Mouse (Mus musculus): Measurements from ENCODE around the gene Gm20388. TPM values are rescaled to one million over a fixed set of nuclear protein-coding genes. Genes with fewer than 3 reads are reported as not detected.

Gene Gm20388
- total RNA-seq, 2 experiments from 2014 or later: 18.5 to 23.8 TPM

GRCm38 (mm10) chr8:122280588-122281316, 2370.1 kb downstream of the Gm20388 start:
- peak; percentile 12 for ATAC-seq (replicated peaks; ENCODE audit: poor library complexity, severe bottlenecking)

GRCm38 (mm10) chr8:122281317-122282034, 2370.8 kb downstream of the Gm20388 start:
- peak; percentile 64 for ATAC-seq (replicated peaks; ENCODE audit: poor library complexity, severe bottlenecking)

DNA sequence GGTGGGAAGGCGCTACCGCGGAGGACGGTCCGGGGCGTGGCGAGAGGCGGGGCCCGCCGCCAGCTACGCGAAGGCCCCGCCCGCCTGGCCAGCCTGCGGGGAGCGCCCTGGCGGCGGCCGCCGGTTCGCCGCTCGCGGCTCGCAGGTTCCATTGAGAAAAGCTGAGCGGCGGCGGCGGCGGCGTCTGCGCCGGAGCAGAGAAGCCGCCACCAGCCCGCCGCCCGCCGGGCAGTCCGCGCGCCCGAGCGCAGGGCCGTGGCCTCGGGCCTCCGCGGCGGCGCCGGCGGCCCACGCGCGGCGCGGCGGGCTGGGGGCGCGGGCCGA, 2371.4 kb downstream of the Gm20388 start, which contains the start of gene Zfpm1:
Zfpm1 (plus strand) TSS at position 107 of the 324 bp plus-strand sequence.
- no peak for ATAC-seq (replicated peaks; ENCODE audit: poor library complexity, severe bottlenecking)

DNA sequence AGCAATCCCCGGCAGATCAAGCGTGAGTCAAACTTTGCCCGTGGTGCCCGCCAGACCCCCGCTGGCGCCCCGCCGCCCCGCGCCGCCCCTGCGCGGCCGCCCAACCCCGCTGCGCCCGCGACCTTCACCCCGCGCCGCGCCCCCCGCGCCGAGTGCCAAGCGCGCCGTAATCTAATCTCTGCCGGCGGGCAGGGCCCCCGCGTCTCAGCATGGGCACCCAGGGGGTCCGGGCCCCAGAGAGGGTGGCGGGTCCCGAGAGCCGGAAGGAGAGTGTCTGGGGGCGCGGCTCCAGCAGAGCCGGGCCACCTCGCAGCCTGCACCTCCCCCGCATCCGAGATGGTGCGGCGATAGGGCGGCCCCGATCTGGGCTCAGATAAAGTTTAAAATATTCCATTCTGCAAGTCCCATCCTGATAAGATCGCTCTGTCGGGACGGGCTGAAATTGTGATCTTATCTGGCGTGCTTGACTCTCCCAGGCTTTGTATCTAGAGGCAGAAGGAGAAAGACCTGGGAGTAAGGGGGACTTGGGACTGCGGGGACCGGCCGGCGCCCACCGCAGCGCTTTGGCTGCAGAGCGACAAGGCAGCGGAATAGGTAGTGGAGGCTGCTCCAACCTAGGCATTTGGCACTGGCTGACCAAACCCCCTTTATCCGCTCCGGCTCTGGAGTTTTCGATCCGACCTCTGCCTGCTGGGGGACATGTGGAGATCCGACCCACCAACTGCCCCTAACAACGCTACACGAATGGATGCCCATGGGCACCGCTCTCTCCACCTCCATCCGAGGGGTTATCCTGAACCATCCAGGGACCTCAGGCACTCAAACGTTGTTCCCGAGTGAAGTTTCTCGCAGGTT, 2372.1 kb downstream of the Gm20388 start:
- no peak for ATAC-seq (replicated peaks; ENCODE audit: poor library complexity, severe bottlenecking)

DNA sequence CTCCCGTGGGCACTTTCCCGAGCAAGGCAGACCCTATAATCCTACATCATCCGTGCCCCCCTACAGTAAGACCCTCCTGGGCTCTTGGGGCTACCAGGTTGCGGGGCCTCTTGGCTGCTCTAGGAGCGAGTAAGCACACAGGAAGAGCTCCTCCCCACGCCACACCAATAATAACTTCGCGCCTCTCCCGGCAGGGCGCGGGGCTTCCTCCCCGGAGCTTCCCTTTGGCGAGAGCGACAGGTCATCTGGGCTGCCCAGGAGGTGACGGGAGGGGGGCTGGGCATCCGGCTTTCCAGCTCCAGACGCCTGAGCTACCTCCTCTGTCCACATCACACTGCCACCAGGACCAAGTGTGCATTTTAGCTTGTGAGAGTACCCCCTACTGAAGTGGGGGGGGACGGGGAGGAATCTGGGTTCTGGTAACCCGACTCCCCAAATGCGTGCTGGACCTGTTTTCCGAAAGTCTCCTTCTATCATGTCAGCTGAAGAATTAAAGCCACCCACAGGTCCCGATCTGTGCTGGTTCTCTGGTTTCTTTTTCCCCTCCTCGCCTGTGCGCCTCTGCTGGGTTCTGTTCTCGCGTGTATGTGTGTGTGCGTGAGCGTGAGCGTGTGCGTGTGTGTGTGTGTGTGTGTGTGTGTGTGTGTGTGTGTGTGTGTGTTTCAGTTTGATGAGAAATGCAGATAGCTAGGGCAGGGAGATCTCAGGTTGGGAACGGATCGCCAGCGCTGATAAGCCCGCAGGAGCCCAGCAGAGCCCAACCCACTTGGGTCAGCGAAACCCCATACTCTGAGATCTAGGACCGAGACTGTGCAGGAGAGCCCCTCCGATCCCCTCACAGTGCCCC, 2372.9 kb downstream of the Gm20388 start:
- ATAC-seq (replicated peaks; ENCODE audit: poor library complexity, severe bottlenecking): peak; percentile 8; the same call in 1 of the 2 replicates

- peak; percentile 4 for ATAC-seq (replicated peaks; ENCODE audit: poor library complexity, severe bottlenecking)
Observed at GRCm38 (mm10) chr8:122284203-122284658, 2373.6 kb downstream of the Gm20388 start.

GRCm38 (mm10) chr8:122284659-122285261, 2374.1 kb downstream of the Gm20388 start:
- ATAC-seq (replicated peaks; ENCODE audit: poor library complexity, severe bottlenecking): no peak

- ATAC-seq (replicated peaks; ENCODE audit: poor library complexity, severe bottlenecking): no peak
Observed at GRCm38 (mm10) chr8:122285727-122286126, 2375.1 kb downstream of the Gm20388 start.

GRCm38 (mm10) chr8:122286899-122287298, 2376.3 kb downstream of the Gm20388 start:
- ATAC-seq (replicated peaks; ENCODE audit: poor library complexity, severe bottlenecking): no peak

DNA sequence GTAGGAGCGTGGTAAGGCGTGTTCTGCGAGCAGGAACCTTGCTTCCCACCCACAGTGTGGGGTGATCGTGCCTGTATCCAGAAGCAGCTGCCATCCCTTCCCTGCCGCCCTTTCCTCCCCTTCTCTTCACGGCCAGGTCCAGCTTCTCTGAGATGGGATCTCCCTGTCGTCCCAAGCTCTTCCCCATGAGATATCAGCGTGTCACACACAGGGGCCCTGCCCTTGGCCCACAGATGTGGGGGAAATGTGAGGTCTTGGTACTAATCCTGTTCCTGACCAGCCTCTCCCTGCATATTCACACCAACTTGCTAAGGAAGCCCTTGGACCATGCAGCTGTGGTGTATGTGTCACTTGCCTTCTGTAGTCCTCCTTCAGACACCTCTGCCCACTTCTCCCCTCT, 2377.1 kb downstream of the Gm20388 start:
- ATAC-seq (replicated peaks; ENCODE audit: poor library complexity, severe bottlenecking): no peak

- no peak for ATAC-seq (replicated peaks; ENCODE audit: poor library complexity, severe bottlenecking)
Observed at GRCm38 (mm10) chr8:122288344-122288743, 2377.7 kb downstream of the Gm20388 start.

- no peak for ATAC-seq (replicated peaks; ENCODE audit: poor library complexity, severe bottlenecking)
Observed at GRCm38 (mm10) chr8:122291075-122291474, 2380.4 kb downstream of the Gm20388 start.

DNA sequence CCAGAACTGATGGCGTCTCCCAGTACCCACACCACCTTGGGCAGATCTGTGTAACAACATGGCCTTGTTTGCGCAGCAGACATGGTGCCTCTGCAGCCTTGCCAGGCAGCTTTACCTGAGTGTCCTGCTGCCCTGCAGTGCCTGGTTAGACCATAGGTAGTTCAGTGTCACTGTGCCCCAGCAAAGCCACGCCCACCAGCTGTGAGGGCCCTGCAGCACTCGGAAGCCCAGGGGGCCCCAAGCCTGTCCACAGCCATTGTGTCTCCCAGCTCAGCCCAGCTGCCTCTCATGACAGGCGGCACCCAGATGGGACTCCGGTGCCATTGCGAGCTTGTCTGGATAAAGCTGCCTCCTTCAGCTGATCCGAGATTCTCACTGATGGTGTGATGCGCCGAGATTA, 2380.9 kb downstream of the Gm20388 start:
- no peak for ATAC-seq (replicated peaks; ENCODE audit: poor library complexity, severe bottlenecking)

DNA sequence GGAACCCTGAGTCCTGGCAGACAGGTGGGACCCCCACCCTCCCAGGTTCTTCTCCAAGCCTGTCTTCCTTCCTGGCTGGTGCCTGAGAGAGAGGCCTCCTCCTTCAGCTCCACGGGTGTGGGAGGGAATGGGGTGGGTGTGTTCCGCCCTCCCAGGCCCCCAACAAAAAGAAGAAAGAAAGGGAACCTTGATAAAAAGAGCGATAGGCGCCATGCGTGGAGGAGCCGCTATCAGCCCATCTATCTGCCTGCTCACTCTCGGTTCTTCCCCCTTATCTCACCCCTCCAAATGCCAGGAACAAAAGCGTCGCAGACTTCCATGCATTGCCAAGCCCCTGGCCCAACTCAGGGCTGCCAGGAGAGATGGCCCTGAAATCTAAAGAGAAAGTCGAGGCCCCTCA, 2382.8 kb downstream of the Gm20388 start:
- ATAC-seq (replicated peaks; ENCODE audit: poor library complexity, severe bottlenecking): no peak

GRCm38 (mm10) chr8:122294273-122294683, 2383.6 kb downstream of the Gm20388 start:
- peak; percentile 81 for ATAC-seq (replicated peaks; ENCODE audit: poor library complexity, severe bottlenecking)

DNA sequence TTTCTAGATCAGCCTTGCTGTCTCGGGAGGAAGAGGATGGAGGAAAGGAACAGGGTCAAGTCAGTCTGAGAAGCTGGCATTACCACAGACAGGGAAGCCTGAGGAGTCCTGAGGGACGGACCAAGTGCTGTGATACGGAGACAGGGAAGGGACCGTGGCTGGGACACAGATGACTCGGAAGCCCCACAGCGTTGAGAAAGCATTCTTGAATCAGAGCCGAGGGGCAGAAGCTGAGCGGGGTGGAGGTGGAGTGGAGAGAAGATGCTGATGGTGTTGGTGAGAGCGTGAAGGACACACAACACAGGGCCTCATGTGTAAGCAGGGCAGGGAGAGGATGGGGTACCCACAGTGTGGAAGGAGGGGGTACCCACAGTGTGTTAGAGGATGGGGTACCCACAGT, 2384.7 kb downstream of the Gm20388 start:
- no peak for ATAC-seq (replicated peaks; ENCODE audit: poor library complexity, severe bottlenecking)

GRCm38 (mm10) chr8:122296173-122297001, 2385.7 kb downstream of the Gm20388 start:
- ATAC-seq (replicated peaks; ENCODE audit: poor library complexity, severe bottlenecking): peak; percentile 56

DNA sequence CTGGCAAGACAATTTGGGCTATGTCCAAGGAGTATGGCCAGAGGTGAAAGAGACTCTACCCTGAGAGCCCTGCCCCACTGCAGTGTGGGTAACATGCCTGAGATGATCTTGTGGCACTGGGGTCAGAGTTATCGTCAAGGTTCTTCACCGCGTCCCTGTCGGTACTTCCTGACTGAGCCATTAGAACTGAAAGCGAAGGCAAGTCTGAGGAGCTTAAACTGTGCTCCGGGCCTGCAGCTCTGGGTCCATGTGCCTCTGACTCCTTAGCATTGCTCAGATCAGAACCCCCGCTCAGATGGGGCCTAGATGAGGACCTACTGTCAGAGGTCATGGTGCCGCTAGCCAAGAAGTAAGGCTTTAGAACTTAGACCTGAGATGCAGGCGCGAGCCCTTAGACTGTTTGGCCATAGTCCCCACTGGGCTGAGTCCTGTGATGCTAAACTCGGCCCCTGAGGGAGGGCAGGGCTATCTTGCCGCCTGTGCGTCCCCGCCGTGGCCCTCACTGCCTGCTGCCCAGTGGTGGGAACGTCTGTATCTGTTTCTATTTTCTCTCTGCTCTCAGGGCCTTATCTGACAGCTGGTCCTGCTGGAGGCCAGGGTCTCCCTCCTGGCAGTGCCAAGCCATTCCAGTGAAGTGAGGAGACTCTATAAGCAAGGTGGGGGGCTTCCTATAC, 2389.1 kb downstream of the Gm20388 start:
- ATAC-seq (replicated peaks; ENCODE audit: poor library complexity, severe bottlenecking): no peak
